Mouse (Mus musculus) MEL (cell line): ENCODE data around the gene Asphd1. TPM values are rescaled to one million over a fixed set of nuclear protein-coding genes. Genes with fewer than 3 reads are reported as not detected.

Experiments used
- DNase-seq: peaks from one replicate; pipeline ENCODE4 v3.0.0; 2011; ENCODE audit warnings: low read depth, low spot score
- H3K27ac ChIP-seq: 2 replicates; pipeline ENCODE4 v1.5.1; 2012; ENCODE audit warnings: low read depth, mild to moderate bottlenecking, control low read depth, low read length, moderate library complexity; ENCODE audit not compliant: control insufficient read depth
- H3K27me3 ChIP-seq, 2 experiments: fragments of 150-350 bp in 1 of 2; sonication (generic) in 1 of 2; 2 replicates each; pipeline ENCODE4 v1.6.1; 2012; ENCODE audit warnings: low read length in 2 of 2, mild to moderate bottlenecking in 2 of 2, improper control_type of control experiment in 1 of 2, moderate library complexity in 1 of 2; ENCODE audit not compliant: insufficient read depth in 2 of 2, control insufficient read depth in 1 of 2
- H3K36me3 ChIP-seq, 2 experiments: 2 replicates each; pipeline ENCODE4 v1.6.1; 2012 to 2014; ENCODE audit warnings: low read length in 2 of 2, improper control_type of control experiment in 1 of 2, inconsistent platforms in 1 of 2, mild to moderate bottlenecking in 1 of 2; ENCODE audit not compliant: insufficient read depth in 2 of 2, control insufficient read depth in 1 of 2
- H3K4me1 ChIP-seq, 2 experiments: fragments of 150-350 bp in 1 of 2; sonication (generic) in 1 of 2; 2 replicates each; pipeline ENCODE4 v1.6.1; 2012; ENCODE audit warnings: low read length in 2 of 2, improper control_type of control experiment in 1 of 2, mild to moderate bottlenecking in 1 of 2; ENCODE audit not compliant: insufficient read depth in 2 of 2, control insufficient read depth in 1 of 2
- H3K4me3 ChIP-seq, 2 experiments: fragments of 150-350 bp in 1 of 2; sonication (generic) in 1 of 2; 2 replicates each; pipeline ENCODE4 v1.5.1; 2012; ENCODE audit warnings: low read depth in 2 of 2, low read length in 2 of 2, mild to moderate bottlenecking in 2 of 2, moderate library complexity in 2 of 2, control low read depth in 1 of 2, improper control_type of control experiment in 1 of 2; ENCODE audit not compliant: control insufficient read depth in 1 of 2, insufficient read depth in 1 of 2
- H3K79me2 ChIP-seq: 2 replicates; pipeline ENCODE4 v1.6.1; 2012; ENCODE audit warnings: mild to moderate bottlenecking, low read length, moderate library complexity; ENCODE audit not compliant: control insufficient read depth, poor library complexity, insufficient read depth
- H3K9ac ChIP-seq: 2 replicates; pipeline ENCODE4 v1.6.1; 2012; ENCODE audit warnings: low read depth, mild to moderate bottlenecking, control low read depth, low read length, moderate library complexity; ENCODE audit not compliant: control insufficient read depth, poor library complexity, severe bottlenecking
- H3K9me3 ChIP-seq: fragments of 150-350 bp; sonication (generic); replicated peaks from 2 replicates; pipeline ENCODE4 v1.6.1; 2012; ENCODE audit warnings: mild to moderate bottlenecking, low read length, improper control_type of control experiment, moderate library complexity; ENCODE audit not compliant: insufficient read depth
- CHD1 ChIP-seq: IDR thresholded peaks from 2 replicates; pipeline ENCODE4 v1.6.1; 2012; ENCODE audit warnings: low read depth, mild to moderate bottlenecking, inconsistent platforms, low read length, improper control_type of control experiment
- CTCF ChIP-seq, 3 experiments: IDR thresholded peaks in 2 of 3; conservative IDR thresholded peaks in 1 of 3; 2 replicates each; pipeline ENCODE4 v1.5.1; 2011 to 2012; ENCODE audit warnings: low read length in 3 of 3, low read depth in 2 of 3, mild to moderate bottlenecking in 2 of 3, improper control_type of control experiment in 1 of 3, inconsistent platforms in 1 of 3, mixed read lengths in 1 of 3, moderate library complexity in 1 of 3; ENCODE audit not compliant: control insufficient read depth in 1 of 3, insufficient read depth in 1 of 3, poor library complexity in 1 of 3, severe bottlenecking in 1 of 3
- E2F4 ChIP-seq: IDR thresholded peaks from 2 replicates; pipeline ENCODE4 v1.6.1; 2011; ENCODE audit warnings: low read depth, low read length, improper control_type of control experiment, borderline replicate concordance
- ELF1 ChIP-seq: IDR thresholded peaks from 2 replicates; pipeline ENCODE4 v1.6.1; 2014; ENCODE audit warnings: low read depth, mild to moderate bottlenecking, inconsistent platforms, low read length, improper control_type of control experiment, moderate library complexity
- EP300 ChIP-seq, 2 experiments: IDR thresholded peaks; 2 replicates each; pipeline ENCODE4 v1.6.1; 2011; ENCODE audit warnings: improper control_type of control experiment in 2 of 2, low read length in 2 of 2, low read depth in 1 of 2, mild to moderate bottlenecking in 1 of 2
- ETS1 ChIP-seq: IDR thresholded peaks from 2 replicates; pipeline ENCODE4 v1.6.1; 2012; ENCODE audit warnings: low read depth, mild to moderate bottlenecking, inconsistent platforms, low read length, improper control_type of control experiment, moderate library complexity
- GABPA ChIP-seq: IDR thresholded peaks from 2 replicates; pipeline ENCODE4 v1.6.1; 2012; ENCODE audit warnings: low read depth, mild to moderate bottlenecking, inconsistent platforms, low read length, improper control_type of control experiment, moderate library complexity
- GATA1 ChIP-seq: IDR thresholded peaks from 2 replicates; pipeline ENCODE4 v1.6.1; 2011; ENCODE audit warnings: low read depth, low read length, improper control_type of control experiment
- HCFC1 ChIP-seq: IDR thresholded peaks from 2 replicates; pipeline ENCODE4 v1.6.1; 2012; ENCODE audit warnings: low read depth, mild to moderate bottlenecking, inconsistent platforms, low read length, improper control_type of control experiment, moderate library complexity
- JUND ChIP-seq: IDR thresholded peaks from 2 replicates; pipeline ENCODE4 v1.6.1; 2011; ENCODE audit warnings: low read depth, mild to moderate bottlenecking, improper control_type of control experiment, low read length
- MAX ChIP-seq: IDR thresholded peaks from 2 replicates; pipeline ENCODE4 v1.6.1; 2011; ENCODE audit warnings: low read length, improper control_type of control experiment
- MEF2A ChIP-seq: IDR thresholded peaks from 2 replicates; pipeline ENCODE4 v1.6.1; 2014; ENCODE audit warnings: low read depth, mild to moderate bottlenecking, inconsistent platforms, low read length, improper control_type of control experiment; ENCODE audit not compliant: poor library complexity, insufficient replicate concordance, severe bottlenecking; ENCODE audit errors: extremely low read depth
- MXI1 ChIP-seq: IDR thresholded peaks from 2 replicates; pipeline ENCODE4 v1.6.1; 2011; ENCODE audit warnings: mild to moderate bottlenecking, low read depth, low read length, improper control_type of control experiment
- MYB ChIP-seq: IDR thresholded peaks from 2 replicates; pipeline ENCODE4 v1.6.1; 2011; ENCODE audit warnings: mild to moderate bottlenecking, low read depth, low read length, improper control_type of control experiment
- MYC ChIP-seq: IDR thresholded peaks from 2 replicates; pipeline ENCODE4 v1.6.1; 2011; ENCODE audit warnings: low read depth, mild to moderate bottlenecking, low read length, improper control_type of control experiment, moderate library complexity
- POLR2A ChIP-seq, 2 experiments: IDR thresholded peaks; 2 replicates each; pipeline ENCODE4 v1.6.1; 2011 to 2012; ENCODE audit warnings: low read length in 2 of 2, mild to moderate bottlenecking in 2 of 2, control low read depth in 1 of 2, improper control_type of control experiment in 1 of 2, low read depth in 1 of 2, moderate library complexity in 1 of 2; ENCODE audit not compliant: control insufficient read depth in 1 of 2, insufficient read depth in 1 of 2, poor library complexity in 1 of 2
- POLR2AphosphoS2 ChIP-seq: IDR thresholded peaks from 2 replicates; pipeline ENCODE4 v1.6.1; 2011; ENCODE audit warnings: low read length, improper control_type of control experiment
- POLR2AphosphoS5 ChIP-seq: IDR thresholded peaks from 2 replicates; pipeline ENCODE4 v1.6.1; 2012; ENCODE audit warnings: low read depth, borderline replicate concordance, mild to moderate bottlenecking, inconsistent platforms, low read length, moderate library complexity, mixed read lengths
- RAD21 ChIP-seq: IDR thresholded peaks from 2 replicates; pipeline ENCODE4 v1.6.1; 2011; ENCODE audit warnings: mild to moderate bottlenecking, low read depth, low read length, improper control_type of control experiment
- RCOR1 ChIP-seq: IDR thresholded peaks from 2 replicates; pipeline ENCODE4 v1.6.1; 2012; ENCODE audit warnings: low read depth, mild to moderate bottlenecking, inconsistent platforms, low read length, improper control_type of control experiment
- TAL1 ChIP-seq: IDR thresholded peaks from 2 replicates; pipeline ENCODE4 v1.6.1; 2012; ENCODE audit warnings: mild to moderate bottlenecking, inconsistent platforms, low read length, moderate library complexity, mixed read lengths
- TCF12 ChIP-seq: IDR thresholded peaks from 2 replicates; pipeline ENCODE4 v1.6.1; 2014; ENCODE audit warnings: low read depth, mild to moderate bottlenecking, inconsistent platforms, low read length, improper control_type of control experiment, moderate library complexity
- UBTF ChIP-seq: IDR thresholded peaks from 2 replicates; pipeline ENCODE4 v1.6.1; 2012; ENCODE audit warnings: low read depth, mild to moderate bottlenecking, inconsistent platforms, low read length, improper control_type of control experiment, moderate library complexity, borderline replicate concordance; ENCODE audit not compliant: insufficient read depth
- USF1 ChIP-seq: IDR thresholded peaks from 2 replicates; pipeline ENCODE4 v1.6.1; 2014; ENCODE audit warnings: low read depth, mild to moderate bottlenecking, inconsistent platforms, low read length, improper control_type of control experiment, moderate library complexity
- USF2 ChIP-seq, 2 experiments: IDR thresholded peaks; 2 replicates each; pipeline ENCODE4 v1.6.1; 2011 to 2012; ENCODE audit warnings: improper control_type of control experiment in 2 of 2, low read length in 2 of 2, borderline replicate concordance in 1 of 2, inconsistent platforms in 1 of 2, low read depth in 1 of 2, mild to moderate bottlenecking in 1 of 2; ENCODE audit not compliant: insufficient read depth in 1 of 2
- ZMIZ1 ChIP-seq: IDR thresholded peaks from 2 replicates; pipeline ENCODE4 v1.6.1; 2012; ENCODE audit warnings: low read depth, mild to moderate bottlenecking, inconsistent platforms, low read length, improper control_type of control experiment, moderate library complexity
- ZNF384 ChIP-seq: IDR thresholded peaks from 2 replicates; pipeline ENCODE4 v1.6.1; 2012; ENCODE audit warnings: low read depth, mild to moderate bottlenecking, inconsistent platforms, low read length, improper control_type of control experiment
- polyA plus RNA-seq, 2 experiments: library from polyadenylated mRNA; stranded (reverse) in 1 of 2; unstranded in 1 of 2; fragments of >175 nt in 1 of 2; fragments of >200 nt in 1 of 2; gene quantifications; 2 replicates each; pipeline versions ENCODE4 v1.2.1 to v1.2.4; 2012; ENCODE audit warnings: low replicate concordance in 2 of 2, low read depth in 1 of 2; ENCODE audit not compliant: insufficient read length in 2 of 2, insufficient read depth in 1 of 2, missing spikeins in 1 of 2
- total RNA-seq: library from RNA; depleted of rRNA; stranded (reverse); fragments of 300-350 nt; gene quantifications from 2 replicates; pipeline ENCODE4 v1.2.3, GENCODE M21; 2012

The Asphd1 gene
- total and polyA plus RNA-seq, 3 experiments, result 0.15 to 0.74 TPM; not detected in 1

GRCm38 (mm10) chr7:126976878-126977459, 27.6 kb upstream of the Asphd1 start:
- Histone ChIP-seq H3K27me3 (no peaks in the 10 kb centered on the region), H3K79me2 (peaks cover 12% of the 10 kb centered on the region), H3K9ac (peak overlapping the region; percentile 81), H3K4me1 (peaks cover 0 to 20% of the 10 kb centered on the region in 2 experiments; a peak in 2 of 4 replicates), H3K27ac (peak overlapping the region; percentile 93), H3K36me3 (peaks cover 0 to 14% of the 10 kb centered on the region in 2 experiments; a peak in 2 of 4 replicates), H3K4me3 (peak overlapping the region; percentile 75 to 95), H3K9me3 (no peaks in the 10 kb centered on the region)
- peak; percentile 46 for DNase-seq
- 0 out of 2 replicates have a peak, but pooled peaks have one; percentile 18 for TF ChIP-seq MYC
- peak; percentile 32; the same call in 1 of the 2 replicates for TF ChIP-seq GATA1
- TF ChIP-seq USF1, result peak; percentile 61; the same call in 1 of the 2 replicates
- no peak for TF ChIP-seq RCOR1
- no peak for TF ChIP-seq ZNF384

DNA sequence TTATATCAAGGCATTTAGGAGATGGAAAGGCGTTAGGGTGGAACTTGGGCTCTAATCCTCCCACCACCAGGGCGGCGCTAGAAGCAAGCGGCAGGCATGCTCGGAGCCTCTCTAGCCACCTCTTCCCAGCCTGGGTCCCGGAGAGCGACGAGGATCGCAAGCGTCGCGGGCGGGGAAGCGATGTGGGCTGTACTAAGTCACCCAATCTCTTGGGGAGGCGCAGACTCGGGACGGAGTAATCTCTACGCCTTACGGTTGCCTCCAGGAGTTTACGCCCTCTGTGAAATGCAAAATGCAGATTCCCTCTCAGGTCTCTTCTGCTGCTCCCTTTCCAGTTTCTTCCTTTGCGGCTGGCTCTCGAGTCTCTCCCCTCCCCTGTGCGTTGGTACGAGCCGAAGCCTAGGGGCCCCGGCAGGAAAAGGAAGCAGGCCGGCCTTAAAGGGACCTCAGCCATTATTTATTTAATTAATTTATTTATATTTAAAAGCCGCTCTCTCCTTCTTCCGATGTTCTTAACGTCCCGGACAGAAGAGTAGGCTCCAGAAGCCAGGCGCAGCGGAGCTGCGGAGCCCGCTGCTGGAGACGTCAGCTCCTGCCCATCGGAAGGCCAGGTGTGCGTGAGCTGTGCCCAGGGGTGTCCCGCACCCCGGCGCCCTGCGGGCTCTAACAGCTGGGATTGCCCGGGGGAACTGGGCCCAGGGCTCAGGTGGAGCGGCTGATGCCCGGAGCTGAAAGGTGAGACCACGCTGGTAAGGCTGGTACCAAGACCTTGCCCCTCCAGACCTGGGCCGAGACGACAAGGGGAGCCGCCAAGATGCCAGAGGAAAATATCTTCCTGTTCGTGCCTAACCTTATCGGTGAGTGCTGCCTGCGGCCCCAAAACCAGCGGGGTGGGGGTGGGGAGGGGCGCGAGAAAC, 26.8 kb upstream of the Asphd1 start, which contains the start of gene Cdiptos:
TSS of gene Cdiptos (minus strand) at position 149 of the 917 bp plus-strand sequence.
- Histone ChIP-seq H3K4me1 (peaks cover 0 to 13% of the 10 kb centered on the region in 2 experiments; a peak in 2 of 4 replicates), H3K27ac (peak within 1 kb of the TSS; percentile 93), H3K4me3 (peak within 1 kb of the TSS; percentile 75 to 95), H3K36me3 (peaks cover 0 to 8% of the 10 kb centered on the region in 2 experiments; a peak in 2 of 4 replicates), H3K9ac (peak within 1 kb of the TSS; percentile 81), H3K9me3 (no peaks in the 10 kb centered on the region), H3K27me3 (no peaks in the 10 kb centered on the region), H3K79me2 (peaks cover 12% of the 10 kb centered on the region)
- peak; percentile 99 for DNase-seq
- TF ChIP-seq MYB, result no peak
- no peak for TF ChIP-seq USF2 (IDR thresholded peaks at IDR 0.05; ENCODE audit: borderline replicate concordance in 1 of 2, insufficient read depth in 1 of 2, low read depth in 1 of 2, low read length in 2 of 2)
- TF ChIP-seq ZMIZ1, result no peak; the same call in 1 of the 2 replicates
- TF ChIP-seq ELF1, result peak; percentile 76
- no peak for TF ChIP-seq MEF2A
- no peak for TF ChIP-seq JUND
- no peak for TF ChIP-seq POLR2AphosphoS5
- peak; percentile 25; the same call in 1 of the 2 replicates for TF ChIP-seq TCF12
- TF ChIP-seq MYC, result peak; percentile 86
- no peak for TF ChIP-seq POLR2AphosphoS2
- peak; percentile 83 for TF ChIP-seq MXI1
- TF ChIP-seq POLR2A (IDR thresholded peaks at IDR 0.05; ENCODE audit: control insufficient read depth in 1 of 2, insufficient read depth in 1 of 2, low read depth in 1 of 2, low read length in 2 of 2, poor library complexity in 1 of 2), result peak; percentile 59 to 67; a peak in 3 of 4 replicates
- no peak for TF ChIP-seq E2F4
- peak; percentile 67; the same call in 1 of the 2 replicates for TF ChIP-seq MAX
- peak; percentile 100 for TF ChIP-seq CHD1
- no peak for TF ChIP-seq USF1
- no peak for TF ChIP-seq ETS1
- TF ChIP-seq CTCF (IDR thresholded peaks at IDR 0.05 in 2 of 3, conservative IDR thresholded peaks at IDR 0.05 in 1 of 3; ENCODE audit: control insufficient read depth in 1 of 3, insufficient read depth in 1 of 3, low read depth in 2 of 3, low read length in 3 of 3, poor library complexity in 1 of 3, severe bottlenecking in 1 of 3), result peak; percentile 91 to 96 (median 95)
- no peak; the same call in 1 of the 2 replicates for TF ChIP-seq GABPA
- peak in 1 of 2 experiments; percentile 21; a peak in 1 of 4 replicates for TF ChIP-seq EP300 (IDR thresholded peaks at IDR 0.05; ENCODE audit: low read depth in 1 of 2, low read length in 2 of 2)
- TF ChIP-seq RAD21, result no peak
- TF ChIP-seq UBTF, result no peak
- peak; percentile 91 for TF ChIP-seq HCFC1
- no peak for TF ChIP-seq TAL1
